Mouse (Mus musculus): Measurements from ENCODE around the gene Itpkb. TPM values are rescaled to one million over a fixed set of nuclear protein-coding genes. Genes with fewer than 3 reads are reported as not detected.

The Itpkb gene
- polyA plus RNA-seq, 1 experiment from 2014 or later: 3.7 TPM

GRCm38 (mm10) chr1:180473566-180473965, 143.3 kb downstream of the Itpkb start:
- Histone ChIP-seq H3K4me2 (no peak overlapping the region), H3K4me3 (no peak overlapping the region), H3K36me3 (no peaks in the 10 kb centered on the region), H3K9me3 (no peaks in the 10 kb centered on the region), H3K4me1 (replicated peaks) (no peaks in the 10 kb centered on the region), H3K27me3 (no peaks in the 10 kb centered on the region), H3K9ac (no peak overlapping the region), H3K27ac (replicated peaks) (no peak overlapping the region)
- ATAC-seq (ENCODE audit: low FRiP score, low read depth): no peak

Other genes starting within 250 kb of the Itpkb start
- 2.3 and 2.6 TPM in 2 replicates for gene Coq8a, start 130.9 kb upstream of the Itpkb start, polyA plus RNA-seq (2015; fragmentation: Nextera tagmentation; extraction: Ambion mirVana)
- gene Psen2, start 67.0 kb upstream of the Itpkb start, polyA plus RNA-seq (2015; fragmentation: Nextera tagmentation; extraction: Ambion mirVana): 18.5 and 19.9 TPM in 2 replicates
- gene Stum, start 153.0 kb downstream of the Itpkb start, polyA plus RNA-seq (2015; fragmentation: Nextera tagmentation; extraction: Ambion mirVana): 12.7 and 14.1 TPM in 2 replicates
- gene Parp1, start 238.4 kb downstream of the Itpkb start, polyA plus RNA-seq (2015; fragmentation: Nextera tagmentation; extraction: Ambion mirVana): 92.7 and 93.5 TPM in 2 replicates